Mouse (Mus musculus): ENCODE measurements around the gene Gramd2. TPM values are rescaled to one million over a fixed set of nuclear protein-coding genes. Genes with fewer than 3 reads are reported as not detected.

Gene Gramd2
- 10 to 100 TPM; 11.8 to 14.7 TPM for total RNA-seq (2021)
- long read RNA-seq, experiment 1, partial matches to known transcripts, result 0 of 8 reads
- long read RNA-seq, experiment 1, other reads (novel, unspliced or antisense), result 8 of 8 reads
- long read RNA-seq, experiment 2, partial matches to known transcripts, result 0 of 6 reads
- long read RNA-seq, experiment 2, other reads (novel, unspliced or antisense), result 6 of 6 reads

DNA sequence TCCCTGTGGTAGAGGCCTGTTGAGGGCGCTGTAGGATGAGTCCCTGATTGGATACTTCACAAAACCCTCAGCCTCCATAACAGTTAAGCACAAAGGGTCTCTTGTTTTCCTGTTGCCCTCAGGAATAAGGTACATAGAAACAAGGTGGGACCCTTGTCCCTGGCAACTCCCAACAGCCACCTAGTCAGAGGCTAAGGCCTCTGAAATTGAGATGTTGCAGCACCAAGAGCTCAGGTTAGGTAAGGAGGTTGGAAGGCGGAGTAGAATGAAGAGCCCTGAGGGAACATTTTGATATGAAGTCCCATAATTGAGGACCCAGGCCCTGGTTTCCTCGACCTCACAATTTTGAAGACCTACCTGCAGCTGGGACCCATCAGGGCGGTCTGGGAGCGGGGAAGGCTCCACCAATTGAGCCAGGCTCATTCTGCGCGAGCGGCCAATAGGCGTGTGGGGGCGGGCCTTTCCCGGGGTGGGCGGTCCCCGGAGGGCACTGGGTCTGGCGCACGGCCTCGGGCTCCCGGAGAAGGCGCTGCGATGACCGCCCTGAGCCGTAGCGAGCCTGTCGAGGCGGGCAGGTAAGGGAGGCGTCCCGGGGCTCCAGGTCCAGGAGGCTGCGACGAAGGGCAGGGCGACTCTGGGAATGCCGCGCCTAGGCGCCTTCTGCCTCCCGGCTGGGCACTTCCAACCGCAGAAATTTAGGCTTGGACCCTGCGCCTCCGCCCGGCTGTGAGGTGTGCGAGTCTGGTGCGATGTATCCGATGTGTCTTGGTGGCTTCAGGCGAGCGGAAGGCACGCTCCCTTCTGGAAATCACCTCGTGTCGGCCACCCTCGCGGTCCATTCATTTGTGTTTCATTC, at the start of gene Gramd2:
Gramd2 (plus strand) TSS at position 467 of the 856 bp plus-strand sequence.
- peak; percentile 74 to 83 for DNase-seq (ENCODE audit: low spot score in 2 of 2)

- DNase-seq (ENCODE audit: low spot score in 2 of 2), result no peak
Measured at GRCm38 (mm10) chr9:59638372-59638771, 41.6 kb upstream of the Gramd2 start.

DNA sequence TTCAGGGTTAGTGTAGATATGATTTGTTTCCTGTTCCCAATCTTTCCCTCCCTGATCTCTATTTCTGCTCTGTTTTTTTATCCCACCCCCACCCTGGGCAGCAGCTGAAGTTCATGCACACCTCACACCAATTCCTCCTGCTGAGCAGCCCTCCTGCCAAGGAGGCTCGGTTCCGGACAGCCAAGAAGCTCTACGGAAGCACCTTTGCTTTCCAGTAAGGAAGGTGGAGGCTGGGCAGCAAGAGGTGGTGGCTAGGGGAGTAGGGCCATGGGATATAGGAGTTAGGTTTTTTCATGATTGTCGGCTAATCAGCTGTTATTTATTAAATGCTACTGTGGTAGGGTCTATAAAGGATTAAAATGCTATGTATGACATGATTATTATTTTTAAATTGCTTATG, 40.0 kb upstream of the Gramd2 start:
- no peak for DNase-seq (ENCODE audit: low spot score in 2 of 2)

GRCm38 (mm10) chr9:59641320-59641719, 38.6 kb upstream of the Gramd2 start:
- DNase-seq (ENCODE audit: low spot score in 2 of 2), result no peak

- no peak for DNase-seq (ENCODE audit: low spot score in 2 of 2)
Measured at GRCm38 (mm10) chr9:59649911-59650310, 30.0 kb upstream of the Gramd2 start.

GRCm38 (mm10) chr9:59653371-59653770, 26.6 kb upstream of the Gramd2 start:
- DNase-seq (ENCODE audit: low spot score in 2 of 2), result no peak

GRCm38 (mm10) chr9:59654450-59654983, 25.4 kb upstream of the Gramd2 start:
- DNase-seq (ENCODE audit: low spot score in 2 of 2), result no peak

DNA sequence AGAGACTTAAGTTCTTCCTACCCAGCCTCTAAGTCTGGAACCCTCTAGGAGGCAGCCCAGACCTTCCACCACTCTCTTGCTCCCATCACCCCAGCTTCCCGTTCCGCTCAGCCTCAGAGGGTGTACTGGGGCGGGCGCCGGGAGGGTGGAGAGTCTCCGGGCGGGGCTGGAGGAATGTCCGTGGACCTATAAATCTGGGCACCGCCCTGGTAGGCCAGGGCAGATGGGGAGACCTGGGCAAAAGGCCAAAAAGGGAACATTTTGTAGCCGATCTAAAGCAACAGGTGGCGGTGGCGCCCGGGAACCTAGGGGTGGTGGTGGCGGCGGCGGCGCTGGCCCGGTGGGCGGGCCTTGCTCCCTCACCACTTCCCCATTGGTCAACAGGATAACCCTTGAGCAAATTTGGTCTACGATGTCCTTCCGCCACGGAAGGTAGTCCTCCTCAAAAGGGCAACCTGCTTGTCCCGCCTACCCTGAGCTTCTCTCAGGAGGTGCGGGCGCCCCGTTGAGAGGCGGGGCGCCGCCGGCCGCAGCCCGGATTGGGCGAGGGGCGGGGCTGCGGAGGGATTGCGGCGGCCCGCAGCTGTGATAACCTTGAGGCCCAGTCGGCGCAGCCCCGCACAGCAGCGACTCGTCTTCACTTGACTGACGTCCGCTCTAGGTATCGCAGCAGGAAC, 23.8 kb upstream of the Gramd2 start, which contains the start of gene Pkm:
Pkm (plus strand) TSS at position 411 of the 677 bp plus-strand sequence.
- DNase-seq (ENCODE audit: low spot score in 2 of 2), result peak; percentile 96

- DNase-seq (ENCODE audit: low spot score in 2 of 2), result peak; percentile 71 to 79
Measured at GRCm38 (mm10) chr9:59656635-59657617, 23.0 kb upstream of the Gramd2 start.

- DNase-seq (ENCODE audit: low spot score in 2 of 2), result no peak
Measured at GRCm38 (mm10) chr9:59658146-59658545, 21.8 kb upstream of the Gramd2 start.

GRCm38 (mm10) chr9:59659036-59660026, 20.6 kb upstream of the Gramd2 start:
- peak; percentile 78 to 84 for DNase-seq (ENCODE audit: low spot score in 2 of 2)

DNA sequence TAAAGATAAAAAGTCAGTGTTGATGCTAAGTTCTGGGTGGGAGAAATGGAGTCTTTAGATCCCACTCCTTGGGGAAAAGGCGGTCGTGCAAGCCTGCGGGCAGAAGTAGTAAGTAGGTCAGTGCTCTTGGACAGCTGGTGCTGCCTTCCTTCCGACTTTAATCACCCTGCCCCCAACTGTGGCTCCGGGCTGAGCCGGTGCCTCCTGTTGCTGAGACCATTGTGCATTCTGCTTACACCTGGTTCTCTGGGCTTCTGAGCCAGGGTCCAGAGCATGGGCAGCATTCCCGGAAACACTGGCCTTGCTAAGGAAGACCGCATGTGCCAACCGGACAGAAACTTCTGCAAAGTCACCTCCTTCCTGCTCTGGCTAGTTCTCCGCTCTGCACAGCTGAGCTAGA, 19.5 kb upstream of the Gramd2 start:
- DNase-seq (ENCODE audit: low spot score in 2 of 2), result no peak

DNA sequence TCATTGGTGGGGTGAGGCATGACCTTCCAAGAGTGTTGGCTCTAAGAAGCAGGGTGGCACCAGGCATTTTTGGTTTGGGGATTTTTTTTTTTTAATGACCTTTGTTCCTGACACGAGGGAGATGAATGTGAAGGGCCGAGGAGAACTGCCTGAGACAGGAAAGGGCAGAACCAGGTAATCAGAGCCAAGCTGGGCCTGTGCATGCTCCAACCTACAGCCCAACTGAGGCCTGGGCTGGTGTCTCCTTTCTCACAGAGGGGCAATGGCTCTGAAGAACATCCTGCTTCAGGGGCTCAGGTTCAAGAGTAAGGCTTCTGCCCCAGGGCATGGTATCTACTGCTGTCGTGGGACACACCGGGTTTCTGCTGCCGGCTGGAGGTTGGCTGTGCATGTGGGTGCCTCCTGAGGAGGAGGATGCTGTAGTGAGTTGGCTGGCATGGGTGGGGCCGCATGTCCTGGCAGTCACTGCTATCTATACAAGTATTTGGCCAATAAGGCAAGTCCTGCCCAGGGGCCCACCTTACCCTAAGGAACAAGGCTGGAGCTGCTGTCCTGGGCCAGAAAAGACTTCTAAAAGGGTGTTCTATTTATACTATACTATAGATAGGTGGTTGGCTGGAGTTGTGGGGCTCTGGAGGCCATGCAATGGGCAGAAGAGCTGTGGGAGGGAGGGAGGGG, 18.5 kb upstream of the Gramd2 start:
- DNase-seq (ENCODE audit: low spot score in 2 of 2), result no peak

- DNase-seq (ENCODE audit: low spot score in 2 of 2), result no peak
Measured at GRCm38 (mm10) chr9:59663226-59663625, 16.7 kb upstream of the Gramd2 start.

GRCm38 (mm10) chr9:59663957-59664356, 16.0 kb upstream of the Gramd2 start:
- DNase-seq (ENCODE audit: low spot score in 2 of 2), result no peak

DNA sequence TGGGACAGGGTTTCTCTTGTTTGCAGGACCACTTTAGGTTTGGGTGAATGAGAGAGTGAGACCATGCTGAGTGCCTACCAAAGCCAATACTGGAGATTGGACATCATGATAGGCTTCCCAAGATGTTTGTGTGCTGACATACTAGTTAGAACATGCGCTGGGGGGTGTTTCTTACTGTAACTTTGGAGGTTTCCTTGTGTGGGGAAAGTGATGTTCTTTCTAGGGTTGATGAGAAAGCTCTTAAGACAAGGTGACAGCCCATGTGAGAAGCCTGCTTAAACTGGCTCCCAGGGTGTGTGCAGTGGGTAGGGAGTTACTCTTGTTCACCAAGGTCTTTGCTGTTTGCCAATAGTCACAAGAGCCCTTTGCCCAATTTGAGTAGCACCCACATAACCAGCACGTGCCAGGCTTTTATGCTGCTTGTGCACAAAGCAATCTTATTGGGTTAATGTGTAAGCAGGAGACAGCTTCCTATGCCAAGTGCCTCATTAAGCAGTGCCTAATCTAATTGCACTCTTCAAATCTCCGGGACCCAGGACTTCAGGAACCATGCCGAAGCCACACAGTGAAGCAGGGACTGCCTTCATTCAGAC, 15.2 kb upstream of the Gramd2 start:
- DNase-seq (ENCODE audit: low spot score in 2 of 2), result no peak

DNA sequence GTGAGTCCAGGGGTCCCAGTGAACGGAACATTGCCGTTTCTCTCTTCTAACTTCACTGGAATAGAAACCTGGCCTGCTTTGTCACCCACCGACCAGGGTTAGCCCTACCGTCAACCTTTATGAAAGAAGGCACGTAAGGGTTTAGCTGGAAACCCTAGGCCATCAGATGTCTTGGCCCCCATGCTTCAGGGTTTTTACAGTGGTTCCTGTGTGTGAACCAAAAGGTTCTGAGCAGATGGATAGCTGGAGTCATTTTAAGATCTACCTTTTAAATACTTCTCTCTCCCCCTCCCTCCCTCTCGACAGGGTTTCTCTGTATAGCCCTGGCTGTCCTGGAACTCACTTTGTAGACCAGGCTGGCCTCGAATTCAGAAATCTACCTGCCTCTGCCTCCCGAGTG, 13.9 kb upstream of the Gramd2 start:
- DNase-seq (ENCODE audit: low spot score in 2 of 2), result no peak

DNA sequence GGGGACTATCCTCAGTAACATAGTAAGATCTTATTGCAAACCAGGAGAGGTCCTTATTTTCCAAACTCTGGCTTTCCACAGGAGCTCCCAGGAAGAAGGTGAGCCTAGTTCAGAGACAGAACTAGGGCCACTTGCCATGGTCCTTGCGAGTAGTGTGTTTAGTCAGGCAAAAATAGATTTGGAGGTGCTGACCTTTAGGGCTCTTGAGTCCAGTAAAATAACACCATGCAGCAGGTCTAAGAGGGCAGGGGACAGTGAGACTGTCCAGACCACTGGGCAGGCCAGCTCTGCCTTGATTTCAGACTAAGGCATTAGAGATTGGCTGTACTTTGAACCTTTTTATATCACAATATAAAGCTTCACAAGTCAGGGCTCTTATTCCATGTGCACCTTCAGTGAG, 13.1 kb upstream of the Gramd2 start:
- no peak for DNase-seq (ENCODE audit: low spot score in 2 of 2)

All from left cerebral cortex, adult 18-20 months (tissue).